Mouse (Mus musculus): Measurements from ENCODE around the gene Chn2. TPM values are rescaled to one million over a fixed set of nuclear protein-coding genes. Genes with fewer than 3 reads are reported as not detected.

The Chn2 gene
- total RNA-seq (2023): 1 to 10 TPM; 5.2 to 8.7 TPM

GRCm38 (mm10) chr6:54039357-54039804 is at the start of gene Chn2:
TSS of gene Chn2 (plus strand) at chr6:54039554.

DNA sequence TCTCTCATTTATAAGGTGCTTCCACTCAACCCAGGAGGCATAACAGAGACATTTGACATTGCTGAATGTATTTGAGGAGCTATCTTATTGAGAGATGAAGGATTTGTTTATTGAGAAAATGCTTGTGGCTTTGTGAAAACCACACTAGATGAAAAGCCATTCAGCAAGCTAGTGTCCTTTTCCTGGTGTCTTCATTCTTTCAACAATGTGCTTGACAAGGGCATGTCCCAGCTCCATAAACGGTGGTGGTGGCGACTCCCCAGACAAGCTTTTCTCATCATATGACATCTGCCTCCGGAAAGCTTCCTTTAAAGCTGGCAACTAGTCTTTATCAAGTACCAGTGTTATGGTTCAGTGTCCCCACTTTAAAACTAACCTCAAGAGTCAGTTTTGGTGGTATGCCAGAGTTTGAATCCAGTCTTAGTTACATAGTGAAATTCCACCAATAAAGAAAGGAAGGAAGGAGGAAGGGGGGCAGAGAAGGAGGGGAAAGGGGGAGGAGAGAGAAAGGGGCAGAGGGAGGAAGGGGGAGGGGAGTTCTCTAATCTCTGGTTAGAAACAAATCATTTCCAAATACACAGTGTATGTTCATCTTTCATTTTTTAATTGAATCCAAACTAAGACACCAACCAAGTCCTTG is 286.0 kb downstream of the Chn2 start, which contains the start of gene Prr15:
Prr15 (plus strand) TSS at position 590 of the 640 bp plus-strand sequence.

Other genes starting within 250 kb of the Chn2 start
- gene Tril, start 218.7 kb upstream of the Chn2 start, total RNA-seq (2023): not detected
- not detected for gene Cpvl, start 60.9 kb upstream of the Chn2 start, total RNA-seq (2023)

All from neutrophil, adult 83 days (primary cell).